Mouse (Mus musculus) stomach, embryonic 15.5 days (tissue): ENCODE measurements at regions not wholly inside any gene's neighbourhood (a gene's known extent, or its start where the extent isn't known, plus 50 kb on each side); places are given as distances from the start of the nearest gene placed in this dataset.

Experiments used
- ATAC-seq: fragments of 200-750 bp; cut with Nextera tagmentation; 2 replicates; pipeline ENCODE4 v1.8.0; 2017; ENCODE audit warnings: low read depth, moderate number of reproducible peaks, moderate TSS enrichment; ENCODE audit not compliant: insufficient read depth, low FRiP score
- H3K27ac ChIP-seq: fragments of 300-500 bp; sonication (generic); 2 replicates; pipeline ENCODE4 v1.5.1; 2015; ENCODE audit warnings: mild to moderate bottlenecking, inconsistent platforms
- H3K27me3 ChIP-seq: fragments of 300-500 bp; sonication (generic); replicated peaks from 2 replicates; pipeline ENCODE4 v1.6.1; 2015; ENCODE audit warnings: inconsistent platforms
- H3K36me3 ChIP-seq: fragments of 300-500 bp; sonication (generic); 2 replicates; pipeline ENCODE4 v1.6.1; 2015; ENCODE audit warnings: inconsistent platforms
- H3K4me1 ChIP-seq: fragments of 300-500 bp; sonication (generic); 2 replicates; pipeline ENCODE4 v1.6.1; 2015; ENCODE audit warnings: inconsistent platforms
- H3K4me2 ChIP-seq: fragments of 300-500 bp; sonication (generic); 2 replicates; pipeline ENCODE4 v1.6.1; 2015; ENCODE audit warnings: mild to moderate bottlenecking, inconsistent platforms
- H3K4me3 ChIP-seq: fragments of 300-500 bp; sonication (generic); replicated peaks from 2 replicates; pipeline ENCODE4 v1.5.1; 2015; ENCODE audit warnings: inconsistent platforms
- H3K9ac ChIP-seq: fragments of 300-500 bp; sonication (generic); 2 replicates; pipeline ENCODE4 v1.6.1; 2015; ENCODE audit warnings: inconsistent platforms
- H3K9me3 ChIP-seq: fragments of 300-500 bp; sonication (generic); 2 replicates; pipeline ENCODE4 v1.6.1; 2016; ENCODE audit warnings: inconsistent platforms
- WGBS: fragments of 180-500 bp; shearing (Covaris S2); methylation state at CpG from one replicate; pipeline ENCODE4 v1.1.7; 2015; 5-methylcytosine and 5-hydroxymethylcytosine counted together

DNA sequence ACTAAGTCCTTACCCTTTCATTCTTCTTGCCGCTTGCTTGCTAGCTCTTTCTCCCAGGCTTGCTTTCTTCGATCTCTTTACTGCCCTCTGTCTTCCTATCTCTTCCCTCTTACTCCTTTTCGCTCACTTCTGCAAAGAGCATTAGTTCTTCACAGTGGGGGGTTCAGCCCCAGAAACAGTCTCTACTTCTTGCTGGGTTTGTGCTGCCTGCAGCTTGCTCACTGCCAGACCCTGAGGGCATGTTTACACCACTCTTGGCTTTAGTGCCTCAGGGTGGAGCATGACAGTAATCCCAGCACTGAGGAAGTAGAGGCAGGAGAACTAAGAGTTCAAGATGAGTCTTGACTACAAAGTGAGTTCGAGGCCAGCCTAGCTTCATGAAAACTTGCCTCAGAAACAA, 538.0 kb upstream of the Adam5 start:
- Histone ChIP-seq H3K36me3 (no peaks in the 10 kb centered on the region), H3K27me3 (no peaks in the 10 kb centered on the region), H3K27ac (no peak overlapping the region), H3K9ac (no peak overlapping the region), H3K4me3 (no peak overlapping the region), H3K4me2 (no peak overlapping the region), H3K4me1 (no peaks in the 10 kb centered on the region), H3K9me3 (no peaks in the 10 kb centered on the region)
- WGBS = 69% methylated on average over 4 of the region's 4 CpGs
- no peak for ATAC-seq

DNA sequence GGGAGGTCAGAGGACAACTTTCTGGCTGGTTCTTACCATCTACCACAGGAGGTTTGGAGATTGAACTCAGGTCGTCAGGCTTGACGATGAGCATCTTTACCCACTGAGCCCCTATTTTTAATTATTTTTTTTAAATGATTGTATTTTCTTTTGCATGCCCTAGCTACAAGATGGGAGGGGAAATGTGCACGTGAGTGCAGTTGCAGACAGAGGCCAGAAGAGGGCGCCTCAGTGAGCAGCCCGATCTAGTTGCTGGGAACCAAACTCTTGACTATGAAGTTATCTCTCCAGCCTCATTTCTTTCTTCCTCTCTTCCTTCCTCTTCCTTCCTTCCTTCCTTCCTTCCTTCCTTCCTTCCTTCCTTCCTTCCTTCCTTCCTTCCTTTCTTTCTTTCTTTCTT, 537.3 kb upstream of the Adam5 start:
- Histone ChIP-seq H3K27ac (no peak overlapping the region), H3K36me3 (no peaks in the 10 kb centered on the region), H3K4me2 (no peak overlapping the region), H3K9me3 (no peaks in the 10 kb centered on the region), H3K4me1 (no peaks in the 10 kb centered on the region), H3K27me3 (no peaks in the 10 kb centered on the region), H3K4me3 (no peak overlapping the region), H3K9ac (no peak overlapping the region)
- 85% methylated on average over 5 of the region's 5 CpGs for WGBS
- no peak for ATAC-seq

DNA sequence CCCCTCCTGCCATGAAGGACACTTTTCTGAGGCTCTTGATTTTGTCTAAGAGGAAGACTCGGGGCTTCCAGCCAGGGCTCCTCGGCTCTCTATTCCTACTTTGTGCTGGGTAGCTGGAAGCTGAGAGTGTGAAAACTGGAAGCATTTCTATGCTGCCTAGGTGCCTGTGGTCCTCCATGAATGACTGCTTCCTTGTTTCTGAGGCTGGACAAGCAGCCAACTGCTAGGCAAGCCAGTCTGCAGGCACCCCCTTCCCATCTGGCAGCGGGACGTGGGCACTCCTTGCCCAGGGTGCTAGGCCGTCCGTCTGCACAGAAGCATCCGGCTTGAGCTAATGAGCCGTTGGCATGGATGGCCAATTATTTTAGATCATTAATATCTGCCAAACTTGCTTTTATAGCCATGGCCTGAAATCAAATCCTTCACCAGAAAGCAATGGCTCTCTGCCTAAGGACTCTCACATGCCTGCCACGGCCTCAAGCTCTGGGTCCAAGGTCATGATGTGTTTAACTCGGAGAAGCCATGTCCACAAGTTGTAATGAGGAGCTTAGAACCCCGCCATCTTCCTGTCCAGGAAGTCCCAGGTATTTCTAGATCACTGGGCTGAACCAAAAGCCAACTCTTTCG, 534.5 kb upstream of the Adam5 start:
- no peak for ATAC-seq
- Histone ChIP-seq H3K36me3 (no peaks in the 10 kb centered on the region), H3K9me3 (no peaks in the 10 kb centered on the region), H3K4me1 (peaks cover 3% of the 10 kb centered on the region; the same call in 1 of the 2 replicates), H3K4me3 (no peak overlapping the region), H3K27me3 (peaks cover 3% of the 10 kb centered on the region; the same call in 1 of the 2 replicates), H3K27ac (no peak overlapping the region), H3K4me2 (no peak overlapping the region), H3K9ac (no peak overlapping the region)
- WGBS = 84% methylated on average over 12 of the region's 12 CpGs

DNA sequence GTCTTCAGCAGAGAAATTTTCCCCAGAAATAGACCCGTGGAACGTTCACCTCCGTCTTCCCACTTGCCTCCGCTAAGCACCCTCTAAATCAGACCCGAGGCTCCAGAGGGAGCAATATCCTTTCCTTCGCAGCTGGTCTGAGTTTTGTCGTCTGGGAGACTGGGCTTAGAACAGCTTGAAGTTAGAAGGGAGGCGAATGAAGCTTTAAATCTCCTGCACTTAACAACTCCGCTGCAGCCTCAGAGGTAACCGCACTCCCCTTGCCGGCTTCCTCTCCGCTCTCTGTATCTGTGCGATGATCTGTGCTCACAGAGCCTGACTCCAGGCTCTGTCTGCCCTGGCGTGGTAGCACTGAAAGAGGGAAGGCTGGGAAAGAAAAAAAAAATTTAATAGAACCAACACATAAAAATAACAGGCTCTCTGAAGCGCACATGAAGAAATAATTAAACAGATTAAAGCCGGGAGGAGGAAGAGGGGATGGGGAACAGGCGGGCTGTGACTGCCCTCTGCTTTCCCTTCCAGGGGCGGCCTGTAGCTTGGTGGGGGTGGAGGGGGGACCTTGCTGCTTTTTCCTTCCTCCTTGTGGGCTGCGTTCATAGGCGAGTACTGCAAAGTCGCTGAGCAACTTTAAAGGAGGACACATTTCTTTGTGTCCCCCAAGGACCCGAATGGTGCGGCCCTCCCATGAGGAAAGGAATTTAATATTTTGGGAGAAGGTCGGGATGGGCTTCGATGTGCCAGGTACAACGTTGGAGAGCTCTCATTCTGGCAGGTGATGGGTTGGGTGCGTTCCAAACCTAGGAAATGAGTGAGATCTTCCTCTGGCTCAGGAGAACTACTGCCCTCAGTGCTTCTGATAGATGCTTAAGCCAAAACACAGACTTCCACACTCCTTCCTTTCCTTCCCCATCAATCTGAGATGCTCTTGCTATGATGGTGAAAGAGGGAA, 529.9 kb upstream of the Adam5 start:
- ATAC-seq = no peak; the same call in 1 of the 2 replicates
- no peaks in the 10 kb centered on the region for H3K9me3 ChIP-seq
- peak overlapping the region; percentile 46 for H3K4me2 ChIP-seq
- no peak overlapping the region for H3K27ac ChIP-seq
- no peaks in the 10 kb centered on the region for H3K36me3 ChIP-seq
- H3K4me1 ChIP-seq = peaks cover 3% of the 10 kb centered on the region; the same call in 1 of the 2 replicates
- WGBS = 11% methylated on average over 27 of the region's 27 CpGs
- H3K9ac ChIP-seq = no peak overlapping the region
- 0 out of 2 replicates have a peak overlapping the region, but pooled peaks have one; percentile 3 for H3K4me3 ChIP-seq
- H3K27me3 ChIP-seq = peaks cover 3% of the 10 kb centered on the region

DNA sequence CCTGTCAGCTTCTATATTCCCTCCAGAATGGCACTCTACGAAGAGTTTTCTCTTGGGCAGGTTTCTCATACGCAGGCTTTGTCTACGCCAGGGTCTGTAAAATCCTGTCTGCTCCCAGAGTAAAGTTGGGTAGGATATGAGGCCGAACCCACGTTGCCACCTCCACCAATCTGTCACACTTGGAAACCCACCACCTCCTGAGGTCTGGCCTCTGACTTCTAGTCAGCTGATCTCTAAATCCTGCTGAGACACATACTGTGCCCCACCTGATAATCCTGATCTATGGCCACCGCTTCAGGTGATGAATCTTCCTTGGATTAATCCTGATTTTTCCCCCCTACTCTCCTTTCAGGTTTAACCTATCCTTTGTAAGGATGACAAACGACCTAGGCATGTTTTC, 529.2 kb upstream of the Adam5 start:
- peaks cover 3% of the 10 kb centered on the region; the same call in 1 of the 2 replicates for H3K4me1 ChIP-seq
- H3K9me3 ChIP-seq = no peaks in the 10 kb centered on the region
- 56% methylated on average over 7 of the region's 7 CpGs for WGBS
- peak overlapping the region; percentile 46 for H3K4me2 ChIP-seq
- no peaks in the 10 kb centered on the region for H3K36me3 ChIP-seq
- H3K4me3 ChIP-seq = no peak overlapping the region
- H3K9ac ChIP-seq = no peak overlapping the region
- ATAC-seq = no peak
- H3K27ac ChIP-seq = no peak overlapping the region
- H3K27me3 ChIP-seq = peaks cover 3% of the 10 kb centered on the region

DNA sequence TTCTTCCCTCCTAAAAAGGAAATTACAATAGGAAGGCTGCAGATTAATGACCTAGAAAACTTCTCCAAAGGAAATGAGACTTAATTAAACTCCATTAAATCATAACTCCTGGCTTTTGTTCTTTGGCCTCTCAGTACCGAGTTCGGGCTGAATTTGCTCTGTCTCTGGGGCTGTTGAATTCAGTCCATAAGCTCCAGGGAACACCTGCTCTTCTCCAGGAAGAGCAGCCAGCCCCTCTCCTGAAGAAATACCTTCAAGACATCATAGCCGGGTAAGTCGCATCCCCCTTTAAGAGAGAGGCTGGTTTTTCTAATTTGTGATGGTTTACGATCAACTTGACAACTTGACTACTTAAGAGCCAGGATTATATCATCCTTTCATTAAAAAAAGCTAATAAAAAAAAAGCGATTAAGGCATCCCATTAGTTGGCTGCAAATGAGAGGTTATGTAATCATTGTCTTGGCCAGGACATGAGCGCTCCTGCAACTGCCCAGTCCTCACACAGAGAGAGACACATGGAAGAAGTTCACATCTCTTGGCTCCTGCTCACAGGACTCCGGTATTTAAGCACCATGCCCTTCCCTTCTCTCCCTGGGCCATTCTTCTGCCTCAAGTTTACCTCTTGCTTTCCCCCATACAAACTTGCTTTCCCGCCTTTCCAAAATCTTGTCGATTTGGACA, 524.0 kb upstream of the Adam5 start:
- H3K27ac ChIP-seq = no peak overlapping the region
- H3K9me3 ChIP-seq = no peaks in the 10 kb centered on the region
- H3K4me1 ChIP-seq = 0 out of 2 replicates have a peak, but pooled peaks cover under 1% of the 10 kb centered on the region
- H3K36me3 ChIP-seq = no peaks in the 10 kb centered on the region
- H3K4me3 ChIP-seq = no peak overlapping the region
- WGBS = 83% methylated on average over 10 of the region's 10 CpGs
- H3K9ac ChIP-seq = no peak overlapping the region
- ATAC-seq = no peak
- H3K27me3 ChIP-seq = no peaks in the 10 kb centered on the region
- no peak overlapping the region for H3K4me2 ChIP-seq

DNA sequence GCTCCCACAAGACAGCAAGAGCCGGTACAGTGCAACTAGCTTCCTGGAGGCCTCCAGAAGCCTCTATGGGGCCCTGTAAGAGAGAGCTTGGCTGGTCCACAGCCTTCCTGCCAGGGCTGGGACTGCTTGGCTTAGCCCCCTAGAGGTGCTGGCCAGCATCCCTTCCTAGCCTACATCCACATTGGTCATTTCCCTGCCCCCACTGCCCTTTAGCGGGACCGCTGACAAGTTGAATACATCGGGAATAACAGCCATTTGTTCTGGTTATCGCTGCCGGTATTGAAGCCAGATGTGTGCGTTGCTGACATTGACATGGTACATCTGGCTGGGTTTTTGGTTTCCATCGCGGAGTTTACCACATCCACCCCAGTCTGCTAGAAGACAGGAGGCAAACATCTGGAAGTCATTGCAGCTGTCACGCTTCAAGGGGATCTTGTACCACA, 519.0 kb upstream of the Adam5 start:
- ATAC-seq = peak; percentile 73
- WGBS = 42% methylated on average over 10 of the region's 10 CpGs
- no peaks in the 10 kb centered on the region for H3K36me3 ChIP-seq
- H3K4me3 ChIP-seq = no peak overlapping the region
- no peak overlapping the region for H3K9ac ChIP-seq
- 0 out of 2 replicates have a peak, but pooled peaks cover 4% of the 10 kb centered on the region for H3K4me1 ChIP-seq
- no peaks in the 10 kb centered on the region for H3K27me3 ChIP-seq
- H3K27ac ChIP-seq = peak overlapping the region; percentile 70
- H3K9me3 ChIP-seq = no peaks in the 10 kb centered on the region
- peak overlapping the region; percentile 40 for H3K4me2 ChIP-seq

DNA sequence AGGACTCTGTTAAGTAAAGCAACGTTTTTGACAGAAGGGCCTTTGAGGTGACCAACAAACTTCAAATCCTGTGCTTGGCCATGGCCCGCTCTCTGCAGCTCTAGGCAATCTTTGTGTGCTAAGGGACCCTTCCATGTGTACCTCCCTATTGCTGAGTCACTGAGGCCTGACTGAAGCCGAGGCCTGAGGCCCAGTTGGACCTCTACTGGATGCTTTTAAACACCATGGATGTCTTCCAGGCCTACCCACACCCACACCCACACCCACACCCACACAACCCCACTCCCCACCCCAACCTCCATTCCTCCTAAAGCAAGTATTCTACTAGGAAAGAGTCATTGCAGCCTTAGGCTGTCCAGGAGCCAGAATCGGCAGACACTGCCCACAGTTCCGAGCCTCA, 518.3 kb upstream of the Adam5 start:
- Histone ChIP-seq H3K4me3 (no peak overlapping the region), H3K36me3 (no peaks in the 10 kb centered on the region), H3K4me1 (0 out of 2 replicates have a peak, but pooled peaks cover 4% of the 10 kb centered on the region), H3K27me3 (no peaks in the 10 kb centered on the region), H3K4me2 (no peak overlapping the region), H3K27ac (peak overlapping the region; percentile 70; the same call in 1 of the 2 replicates), H3K9ac (no peak overlapping the region), H3K9me3 (no peaks in the 10 kb centered on the region)
- ATAC-seq = no peak
- WGBS = 73% methylated on average over 5 of the region's 5 CpGs

DNA sequence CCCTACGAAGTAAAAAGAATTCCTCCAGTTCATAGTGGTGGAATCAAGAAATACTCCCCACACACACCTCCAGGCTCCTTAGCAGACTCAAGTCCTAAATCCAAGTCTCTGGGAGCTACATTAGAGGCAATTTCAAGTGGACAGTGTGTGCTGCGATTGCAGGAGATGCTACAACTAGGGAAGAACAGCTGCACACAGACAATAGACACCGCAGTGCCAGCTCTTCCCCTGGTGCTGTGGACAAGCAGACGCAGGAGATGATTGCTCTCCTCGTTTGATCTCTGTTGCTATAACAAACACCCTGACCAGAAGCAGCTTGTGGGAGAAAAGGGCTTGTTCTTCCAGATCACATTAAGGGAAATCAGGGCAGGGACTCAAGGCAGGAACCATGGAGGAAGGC, 517.1 kb upstream of the Adam5 start:
- Histone ChIP-seq H3K4me2 (no peak overlapping the region), H3K4me1 (0 out of 2 replicates have a peak, but pooled peaks cover 4% of the 10 kb centered on the region), H3K4me3 (no peak overlapping the region), H3K36me3 (no peaks in the 10 kb centered on the region), H3K9ac (no peak overlapping the region), H3K9me3 (no peaks in the 10 kb centered on the region), H3K27me3 (no peaks in the 10 kb centered on the region), H3K27ac (no peak overlapping the region)
- ATAC-seq = no peak
- 67% methylated on average over 5 of the region's 5 CpGs for WGBS

DNA sequence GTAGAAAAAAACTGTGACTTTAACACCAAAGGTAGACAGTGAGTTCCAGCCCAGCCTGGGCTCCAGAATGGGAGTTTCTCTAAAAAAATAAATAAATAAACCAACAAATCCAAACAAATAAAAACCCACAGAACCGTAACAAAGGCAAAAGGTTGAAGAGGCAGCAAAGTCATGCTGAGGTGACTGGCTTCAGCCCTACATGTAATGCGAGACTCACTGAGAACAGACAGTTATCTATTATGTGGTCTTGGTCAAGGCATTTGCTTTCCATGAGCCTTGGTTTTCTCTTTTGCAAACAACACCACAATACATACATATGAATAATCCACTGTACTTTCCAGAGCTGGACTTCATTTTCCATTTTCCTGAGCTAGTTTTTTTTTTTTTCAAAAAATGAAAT, 516.6 kb upstream of the Adam5 start:
- no peaks in the 10 kb centered on the region for H3K9me3 ChIP-seq
- no peak for ATAC-seq
- H3K36me3 ChIP-seq = no peaks in the 10 kb centered on the region
- 80% methylated on average over 2 of the region's 2 CpGs for WGBS
- H3K4me2 ChIP-seq = no peak overlapping the region
- H3K4me1 ChIP-seq = 0 out of 2 replicates have a peak, but pooled peaks cover 4% of the 10 kb centered on the region
- no peak overlapping the region for H3K27ac ChIP-seq
- H3K4me3 ChIP-seq = no peak overlapping the region
- no peak overlapping the region for H3K9ac ChIP-seq
- no peaks in the 10 kb centered on the region for H3K27me3 ChIP-seq

DNA sequence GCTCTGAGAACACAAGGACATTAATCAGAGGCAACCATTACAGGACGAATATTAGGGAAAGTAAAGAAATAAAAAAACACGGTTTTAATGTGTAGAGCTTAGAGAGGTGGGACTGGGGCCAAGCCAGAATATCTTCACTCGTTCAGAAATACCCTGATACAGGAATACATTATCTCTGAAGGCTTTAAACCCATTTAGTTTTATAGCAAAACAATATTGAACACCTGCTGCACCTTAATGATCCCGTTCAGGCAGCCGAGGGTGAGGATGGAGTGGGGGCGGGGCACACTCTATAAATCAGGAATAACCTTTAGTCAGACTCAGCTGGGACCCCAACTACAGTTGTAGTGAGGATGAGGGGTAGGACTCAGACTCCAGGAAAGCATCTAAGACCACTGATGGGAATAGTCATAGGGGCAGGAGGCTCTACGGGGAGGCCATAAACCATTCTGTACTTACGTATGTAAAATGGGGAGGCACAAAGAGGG, 508.0 kb upstream of the Adam5 start:
- no peak for ATAC-seq
- Histone ChIP-seq H3K4me2 (no peak overlapping the region), H3K4me1 (peaks cover 8% of the 10 kb centered on the region; the same call in 1 of the 2 replicates), H3K4me3 (no peak overlapping the region), H3K27ac (no peak overlapping the region), H3K27me3 (no peaks in the 10 kb centered on the region), H3K9me3 (no peaks in the 10 kb centered on the region), H3K9ac (no peak overlapping the region), H3K36me3 (no peaks in the 10 kb centered on the region)
- 53% methylated on average over 8 of the region's 8 CpGs for WGBS
